Mouse (Mus musculus): ENCODE results near the gene Omt2a. TPM values are rescaled to one million over a fixed set of nuclear protein-coding genes. Genes with fewer than 3 reads are reported as not detected.
"Not testable (repeated sequence)": the region's sequence is repeated elsewhere in the genome, so short reads cannot be mapped to it uniquely, and the experiment has no call there.

Omt2a gene
- polyA plus RNA-seq (2015; fragmentation: Nextera tagmentation; extraction: Ambion mirVana): not detected in 2 replicates

DNA sequence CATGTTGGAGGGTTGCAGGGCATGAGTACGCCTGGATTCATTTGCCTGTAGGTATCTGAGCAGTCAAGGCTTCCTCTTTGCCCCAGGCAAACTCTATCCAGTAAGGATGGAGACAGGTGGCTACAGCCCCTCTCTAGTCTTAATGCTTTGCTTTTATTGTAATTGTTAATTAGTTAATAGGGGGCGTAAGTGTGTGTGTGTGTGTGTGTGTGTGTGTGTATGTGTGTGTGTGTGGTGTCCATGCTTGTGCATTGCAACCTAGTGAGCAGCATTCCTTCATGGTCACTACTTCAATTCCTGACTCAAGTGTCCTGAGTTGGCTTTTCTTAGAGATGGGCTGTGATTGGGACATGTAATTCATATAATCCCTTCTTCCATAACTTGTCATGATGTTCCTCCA lies at the start of gene Omt2a:
TSS of gene Omt2a (minus strand) at position 101 of the 400 bp plus-strand sequence.
- no peaks in the 10 kb centered on the region for H3K9me3 ChIP-seq (replicated peaks)
- no peaks in the 10 kb centered on the region for H3K27me3 ChIP-seq
- H3K27ac ChIP-seq (replicated peaks): no peak within 1 kb of the TSS
- no peaks in the 10 kb centered on the region for H3K36me3 ChIP-seq (replicated peaks)
- WGBS (ENCODE audit: insufficient replicate concordance): 57% methylated on average over 2 of the region's 2 CpGs
- H3K4me1 ChIP-seq (replicated peaks): no peaks in the 10 kb centered on the region
- H3K4me2 ChIP-seq: no peak within 1 kb of the TSS
- H3K4me3 ChIP-seq (replicated peaks): no peak within 1 kb of the TSS
- ATAC-seq (ENCODE audit: insufficient read depth): no peak
- no peak within 1 kb of the TSS for H3K9ac ChIP-seq

DNA sequence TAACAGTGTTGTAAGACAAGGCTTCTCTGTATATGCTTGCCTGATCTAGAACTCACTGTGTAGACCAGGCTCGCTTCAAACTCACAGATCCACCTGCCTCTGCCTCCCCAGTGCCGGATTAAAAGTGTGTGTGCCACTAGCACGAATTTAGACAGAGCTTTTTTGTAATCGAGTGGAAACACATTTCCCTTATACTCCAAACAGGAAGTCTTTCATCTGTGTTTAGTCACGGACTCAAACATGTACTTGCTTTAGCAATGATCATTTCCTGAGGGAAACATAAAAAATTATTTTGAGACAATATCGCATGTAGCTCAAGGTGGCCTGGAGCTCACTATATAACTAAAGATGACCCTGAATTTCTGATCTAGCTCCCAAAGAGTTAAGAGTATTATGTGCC lies 48.8 kb upstream of the Omt2a start:
- Histone ChIP-seq H3K4me3 (replicated peaks) (no peak overlapping the region), H3K27me3 (no peaks in the 10 kb centered on the region), H3K27ac (replicated peaks) (no peak overlapping the region), H3K9me3 (replicated peaks) (no peaks in the 10 kb centered on the region), H3K4me2 (no peak overlapping the region), H3K36me3 (replicated peaks) (no peaks in the 10 kb centered on the region), H3K4me1 (replicated peaks) (no peaks in the 10 kb centered on the region; the same call in 1 of the 2 replicates), H3K9ac (no peak overlapping the region)
- ATAC-seq (ENCODE audit: insufficient read depth): no peak
- 19% methylated on average over 6 of the region's 6 CpGs for WGBS (ENCODE audit: insufficient replicate concordance)

DNA sequence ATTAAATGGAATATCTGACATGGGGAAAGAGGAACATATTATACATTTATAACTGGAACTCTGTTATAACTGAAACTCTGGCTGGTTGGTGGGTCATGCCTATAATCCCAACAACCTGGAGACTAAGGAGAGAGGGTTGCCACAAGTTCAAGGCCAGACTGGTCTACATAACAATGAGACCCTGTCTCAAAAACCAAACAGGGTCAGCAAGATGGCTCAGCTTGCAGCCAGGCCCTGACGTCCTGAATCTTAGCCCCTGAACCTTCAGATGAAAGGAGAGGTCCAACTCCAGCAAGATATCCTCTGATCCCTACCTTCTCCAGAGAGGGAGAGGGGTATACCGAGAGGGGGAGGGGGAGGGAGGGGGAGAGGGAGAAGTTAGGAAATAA lies 45.9 kb upstream of the Omt2a start:
- H3K27ac ChIP-seq (replicated peaks): no peak overlapping the region
- H3K9ac ChIP-seq: no peak overlapping the region
- ATAC-seq (ENCODE audit: insufficient read depth): no peak
- no peaks in the 10 kb centered on the region for H3K4me1 ChIP-seq (replicated peaks)
- no peaks in the 10 kb centered on the region for H3K9me3 ChIP-seq (replicated peaks)
- H3K4me3 ChIP-seq (replicated peaks): no peak overlapping the region
- 48% methylated on average over 2 of the region's 2 CpGs for WGBS (ENCODE audit: insufficient replicate concordance)
- H3K36me3 ChIP-seq (replicated peaks): no peaks in the 10 kb centered on the region
- H3K27me3 ChIP-seq: no peaks in the 10 kb centered on the region
- H3K4me2 ChIP-seq: no peak overlapping the region

DNA sequence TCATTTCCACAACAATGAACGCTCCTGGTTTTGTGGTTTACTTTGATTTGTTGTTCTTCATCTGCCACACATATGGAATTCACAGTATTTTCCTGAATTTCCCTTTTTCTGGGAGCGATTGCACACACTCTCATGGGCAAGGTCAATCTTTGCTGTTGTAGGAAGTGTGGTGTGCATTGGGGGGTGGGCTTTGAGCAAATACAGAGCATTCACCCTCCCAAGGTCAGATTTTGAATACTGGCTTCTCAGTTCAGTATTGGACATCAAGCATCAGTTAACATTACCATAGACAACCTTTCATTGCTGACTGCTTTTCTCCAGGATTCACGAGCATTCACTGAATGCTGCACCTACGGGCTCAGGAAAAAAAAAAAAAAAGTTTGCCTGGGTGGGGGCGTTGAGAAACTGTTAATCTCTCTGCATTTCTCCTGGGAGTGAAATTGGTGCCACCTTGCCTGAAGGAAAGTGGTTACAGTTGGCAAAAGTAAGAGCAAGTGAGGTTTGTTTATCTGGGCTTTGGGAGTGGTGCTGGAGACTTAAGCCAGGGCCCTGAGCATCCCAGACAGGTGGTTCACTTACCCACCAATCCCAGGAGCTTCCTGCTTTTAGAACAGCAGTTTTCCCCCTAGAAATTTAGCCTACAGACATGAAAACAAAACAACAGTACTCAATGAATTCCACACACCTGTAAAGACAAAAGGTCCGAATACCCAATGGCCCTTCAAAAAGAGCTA lies 45.3 kb upstream of the Omt2a start:
- ATAC-seq (ENCODE audit: insufficient read depth): no peak
- Histone ChIP-seq H3K27ac (replicated peaks) (no peak overlapping the region), H3K27me3 (no peaks in the 10 kb centered on the region), H3K9ac (no peak overlapping the region), H3K4me3 (replicated peaks) (no peak overlapping the region), H3K9me3 (replicated peaks) (no peaks in the 10 kb centered on the region), H3K4me1 (replicated peaks) (no peaks in the 10 kb centered on the region), H3K36me3 (replicated peaks) (no peaks in the 10 kb centered on the region), H3K4me2 (no peak overlapping the region)
- 49% methylated on average over 6 of the region's 6 CpGs for WGBS (ENCODE audit: insufficient replicate concordance)

DNA sequence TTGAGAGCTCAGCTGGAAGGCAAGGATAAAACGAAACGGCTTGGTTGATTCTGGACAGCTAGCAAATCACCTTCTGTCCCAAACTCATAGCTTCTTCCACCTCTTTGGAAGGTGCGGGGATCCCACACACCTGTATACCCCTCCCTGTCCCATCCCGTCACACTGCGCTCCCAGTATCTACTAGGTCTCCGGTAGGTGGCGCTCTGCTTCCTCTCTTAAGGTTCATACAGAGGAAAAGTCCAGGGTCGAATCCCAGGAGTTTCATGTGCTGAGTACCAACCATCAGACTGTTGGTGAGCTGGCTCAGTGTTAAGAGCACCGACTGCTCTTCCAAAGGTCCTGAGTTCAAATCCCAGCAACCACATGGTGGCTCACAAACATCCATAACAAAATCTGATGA lies 43.5 kb upstream of the Omt2a start:
- Histone ChIP-seq H3K27ac (replicated peaks) (no peak overlapping the region), H3K4me2 (no peak overlapping the region), H3K9ac (no peak overlapping the region), H3K27me3 (no peaks in the 10 kb centered on the region), H3K9me3 (replicated peaks) (no peaks in the 10 kb centered on the region), H3K4me1 (replicated peaks) (no peaks in the 10 kb centered on the region), H3K4me3 (replicated peaks) (no peak overlapping the region), H3K36me3 (replicated peaks) (no peaks in the 10 kb centered on the region)
- no peak for ATAC-seq (ENCODE audit: insufficient read depth)
- WGBS (ENCODE audit: insufficient replicate concordance): 11% methylated on average over 9 of the region's 9 CpGs

DNA sequence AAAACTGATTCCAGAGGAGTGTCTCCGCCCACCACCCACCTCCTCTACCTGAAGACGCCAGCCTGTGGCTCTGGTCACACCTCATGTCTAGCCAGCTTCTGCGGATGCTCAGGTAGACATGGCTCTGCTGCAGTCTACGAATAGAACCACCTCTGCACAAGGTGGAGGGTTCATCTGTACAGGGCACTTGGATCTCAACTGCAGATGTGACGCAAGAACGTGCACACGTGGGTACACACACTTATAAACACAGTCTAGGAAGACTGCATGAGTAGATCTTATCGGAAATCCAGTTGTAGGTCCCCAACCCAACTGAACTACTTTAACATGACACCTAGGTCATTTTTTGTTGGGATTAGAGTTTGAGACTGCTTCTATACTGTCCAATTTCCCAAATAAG lies 41.0 kb upstream of the Omt2a start, which contains the start of gene Gsta2:
TSS of gene Gsta2 (minus strand) at position 178 of the 400 bp plus-strand sequence.
- ATAC-seq (ENCODE audit: insufficient read depth): no peak

DNA sequence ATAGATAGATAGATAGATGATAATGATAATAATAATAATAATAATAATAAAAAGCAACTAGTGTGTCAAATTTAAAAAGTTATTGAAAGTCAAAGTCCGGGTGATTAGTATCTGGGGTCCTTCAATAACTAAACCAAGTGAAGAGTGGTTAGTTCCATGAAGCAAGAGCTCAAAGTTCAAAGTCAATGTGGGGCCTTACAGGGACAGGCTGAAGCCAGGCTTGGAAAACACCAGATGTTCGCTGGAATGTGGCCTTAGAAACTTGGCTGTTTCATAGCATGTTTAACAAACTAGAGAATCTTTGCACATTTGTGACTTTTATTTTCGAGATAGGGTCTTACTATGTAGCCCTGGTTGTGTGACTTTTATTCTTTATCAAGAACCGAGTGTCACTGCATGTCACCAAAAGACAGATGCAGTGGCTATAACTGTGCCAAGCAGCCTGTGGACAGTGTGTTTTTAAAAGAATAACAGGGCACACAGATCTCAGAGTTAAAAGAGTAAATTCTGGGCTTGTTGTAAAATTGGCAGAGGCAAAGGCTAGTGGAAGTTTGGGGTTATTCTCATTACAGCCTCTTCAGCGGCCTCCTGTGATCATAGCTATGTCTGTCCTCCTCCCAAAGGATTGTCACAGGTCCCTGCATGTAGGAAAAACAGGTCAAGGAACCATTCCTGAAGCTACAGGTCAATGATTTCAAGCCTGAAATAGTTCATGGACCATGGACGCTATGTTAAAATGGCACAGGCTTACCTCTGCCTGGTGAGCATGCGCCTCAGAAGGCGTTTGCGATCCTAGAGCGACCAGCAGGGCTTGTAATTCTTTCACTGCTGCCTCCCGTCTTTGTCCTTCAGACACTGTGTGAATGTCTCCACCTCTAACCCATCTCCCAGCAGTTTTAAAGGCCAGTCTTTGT lies 40.3 kb upstream of the Omt2a start:
- Histone ChIP-seq H3K4me2 (no peak overlapping the region), H3K27ac (replicated peaks) (0 out of 2 replicates have a peak overlapping the region, but pooled peaks have one; percentile 19), H3K27me3 (no peaks in the 10 kb centered on the region), H3K9me3 (replicated peaks) (no peaks in the 10 kb centered on the region), H3K4me1 (replicated peaks) (no peaks in the 10 kb centered on the region), H3K36me3 (replicated peaks) (no peaks in the 10 kb centered on the region), H3K4me3 (replicated peaks) (no peak overlapping the region), H3K9ac (no peak overlapping the region)
- no peak for ATAC-seq (ENCODE audit: insufficient read depth)
- WGBS (ENCODE audit: insufficient replicate concordance): 63% methylated on average over 11 of the region's 11 CpGs

More for the DNA sequence above, 41.0 kb upstream of the Omt2a start, which contains the start of gene Gsta2:
- no peaks in the 10 kb centered on the region for H3K4me1 ChIP-seq (replicated peaks)
- no peaks in the 10 kb centered on the region for H3K9me3 ChIP-seq (replicated peaks)
- H3K27me3 ChIP-seq: no peaks in the 10 kb centered on the region
- H3K36me3 ChIP-seq (replicated peaks): no peaks in the 10 kb centered on the region
- H3K4me3 ChIP-seq (replicated peaks): no peak within 1 kb of the TSS
- 0 out of 2 replicates have a peak within 1 kb of the TSS, but pooled peaks have one; percentile 19 for H3K27ac ChIP-seq (replicated peaks)
- no peak within 1 kb of the TSS for H3K4me2 ChIP-seq
- no peak within 1 kb of the TSS for H3K9ac ChIP-seq
- WGBS (ENCODE audit: insufficient replicate concordance): 69% methylated on average over 8 of the region's 8 CpGs

DNA sequence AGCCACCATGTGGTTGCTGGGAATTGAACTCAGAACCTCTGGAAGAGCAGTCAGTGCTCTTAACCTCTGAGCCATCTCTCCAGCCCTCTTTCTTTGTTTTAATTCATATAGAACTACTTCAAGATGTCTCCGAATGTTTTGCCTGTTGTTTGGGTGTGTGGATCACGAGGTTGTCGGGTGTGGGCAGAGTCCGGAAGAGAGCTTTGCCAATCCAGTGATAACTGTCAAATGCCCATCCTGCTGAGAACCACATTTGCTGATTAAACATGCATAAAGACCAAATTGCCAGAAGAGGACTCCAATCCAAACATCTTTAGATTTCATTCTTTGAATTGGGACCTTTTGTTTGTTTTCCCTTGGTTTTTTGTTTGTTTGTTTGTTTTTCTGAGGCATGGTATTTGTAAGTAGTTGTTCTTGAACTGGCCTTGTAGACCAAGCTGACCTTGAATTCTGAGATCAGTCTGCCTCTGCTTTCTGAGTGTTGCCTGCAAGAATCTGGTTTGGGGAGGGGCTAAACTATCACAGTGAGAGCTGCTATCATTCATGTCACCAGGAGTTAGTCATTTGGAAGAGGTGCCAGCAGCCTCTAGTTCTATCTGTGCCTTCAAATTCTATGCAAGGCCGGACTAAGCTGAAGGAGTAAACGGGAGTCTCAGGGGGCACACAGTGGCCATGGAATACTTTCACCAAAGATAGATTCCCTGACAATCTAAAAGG lies 37.1 kb upstream of the Omt2a start:
- Histone ChIP-seq H3K4me3 (replicated peaks) (no peak overlapping the region), H3K9ac (no peak overlapping the region), H3K4me1 (replicated peaks) (no peaks in the 10 kb centered on the region), H3K36me3 (replicated peaks) (no peaks in the 10 kb centered on the region), H3K9me3 (replicated peaks) (no peaks in the 10 kb centered on the region), H3K27ac (replicated peaks) (no peak overlapping the region), H3K27me3 (no peaks in the 10 kb centered on the region), H3K4me2 (no peak overlapping the region)
- ATAC-seq (ENCODE audit: insufficient read depth): no peak
- 47% methylated on average over 6 of the region's 6 CpGs for WGBS (ENCODE audit: insufficient replicate concordance)

DNA sequence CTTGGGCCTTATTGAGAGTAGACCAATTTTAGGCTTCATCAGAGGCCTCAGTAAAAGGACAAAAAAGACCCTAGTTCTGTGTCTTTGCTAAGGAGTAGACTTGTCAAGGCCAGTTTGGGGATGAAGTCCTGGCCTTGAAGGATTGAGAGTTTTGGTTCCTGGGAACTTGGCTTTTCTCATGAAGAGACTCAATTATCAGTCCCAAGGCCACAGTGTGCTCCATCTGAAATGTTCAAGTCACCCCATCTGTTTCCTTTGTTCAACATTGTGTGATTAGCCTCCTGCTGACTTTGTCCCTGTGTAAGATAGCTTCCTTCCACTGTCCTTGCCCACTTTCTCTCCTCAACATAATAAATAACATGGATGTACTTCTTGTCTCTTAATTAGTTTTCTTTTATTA lies 35.4 kb upstream of the Omt2a start:
- not testable (repeated sequence) for H3K9ac ChIP-seq; H3K27ac ChIP-seq (replicated peaks); H3K9me3 ChIP-seq (replicated peaks); ATAC-seq (ENCODE audit: insufficient read depth); H3K4me1 ChIP-seq (replicated peaks); H3K4me3 ChIP-seq (replicated peaks); H3K4me2 ChIP-seq; H3K36me3 ChIP-seq (replicated peaks); H3K27me3 ChIP-seq

DNA sequence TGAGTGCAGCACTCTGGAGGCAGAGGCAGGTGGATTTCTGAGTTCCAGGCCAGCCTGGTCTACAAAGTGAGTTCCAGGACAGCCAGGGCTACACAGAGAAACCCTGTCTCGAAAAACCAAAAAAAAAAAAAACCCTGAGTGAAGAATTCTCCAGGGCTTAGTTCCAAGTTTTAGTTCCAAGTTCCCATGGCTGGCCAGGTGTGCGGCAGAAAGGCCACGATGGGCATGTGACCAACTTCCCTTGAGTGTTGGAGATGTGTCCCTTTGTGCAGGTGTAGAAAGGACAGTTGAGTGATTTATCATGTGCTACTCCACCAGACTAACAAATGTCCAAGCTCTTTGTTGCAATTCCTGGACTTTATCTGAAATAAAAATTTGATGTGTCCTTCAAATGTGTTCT lies 34.5 kb upstream of the Omt2a start:
- H3K36me3 ChIP-seq (replicated peaks); H3K4me1 ChIP-seq (replicated peaks); H3K9ac ChIP-seq; H3K9me3 ChIP-seq (replicated peaks); H3K4me2 ChIP-seq; H3K27me3 ChIP-seq; H3K4me3 ChIP-seq (replicated peaks); H3K27ac ChIP-seq (replicated peaks); ATAC-seq (ENCODE audit: insufficient read depth): not testable (repeated sequence)
- 52% methylated on average over 3 of the region's 3 CpGs for WGBS (ENCODE audit: insufficient replicate concordance)

Data from liver, embryonic 15.5 days (tissue).